Mouse (Mus musculus) C2C12 (cell line): ENCODE measurements around the gene Rad51b. TPM values are rescaled to one million over a fixed set of nuclear protein-coding genes. Genes with fewer than 3 reads are reported as not detected.

Experiments used
- H3K27me3 ChIP-seq: one replicate; pipeline ENCODE4 v1.6.1; 2011; ENCODE audit not compliant: control insufficient read depth, insufficient read depth, insufficient read length
- H3K36me3 ChIP-seq: one replicate; pipeline ENCODE4 v1.6.1; 2011; ENCODE audit not compliant: control insufficient read depth, insufficient read depth
- H3K4me3 ChIP-seq: one replicate; pipeline ENCODE4 v1.5.1; 2011; ENCODE audit warnings: mild to moderate bottlenecking, control low read depth; ENCODE audit not compliant: poor library complexity, insufficient read depth, severe bottlenecking
- H3K79me2 ChIP-seq: one replicate; pipeline ENCODE4 v1.6.1; 2011; ENCODE audit not compliant: control insufficient read depth, insufficient read depth
- H3K79me3 ChIP-seq: one replicate; pipeline ENCODE4 v1.6.1; 2011; ENCODE audit warnings: low read depth, control low read depth
- H3ac ChIP-seq: one replicate; pipeline ENCODE3; 2011; ENCODE audit warnings: low read depth; ENCODE audit not compliant: control insufficient read depth, insufficient read length
- CEBPB ChIP-seq: IDR thresholded peaks from one replicate; pipeline ENCODE4 v1.6.1; 2011; ENCODE audit warnings: low read depth, mild to moderate bottlenecking, control low read depth, moderate library complexity
- CTCF ChIP-seq: IDR thresholded peaks from one replicate; pipeline ENCODE4 v1.5.1; 2011; ENCODE audit not compliant: control insufficient read depth, insufficient read depth, insufficient read length
- FOSL1 ChIP-seq: IDR thresholded peaks from one replicate; pipeline ENCODE4 v1.8.0; 2011; ENCODE audit warnings: mild to moderate bottlenecking, low read length; ENCODE audit not compliant: poor library complexity, insufficient read depth, severe bottlenecking
- MAX ChIP-seq: IDR thresholded peaks from one replicate; pipeline ENCODE4 v1.6.1; 2011; ENCODE audit warnings: mild to moderate bottlenecking, control low read depth
- MYOD1 ChIP-seq: IDR thresholded peaks from one replicate; pipeline ENCODE4 v1.6.1; 2011; ENCODE audit warnings: low read depth; ENCODE audit not compliant: control insufficient read depth, insufficient read length
- MYOG ChIP-seq: IDR thresholded peaks from one replicate; pipeline ENCODE4 v1.6.1; 2011; ENCODE audit not compliant: control insufficient read depth, insufficient read length; ENCODE audit errors: extremely low read depth
- USF1 ChIP-seq: IDR thresholded peaks from one replicate; pipeline ENCODE4 v1.6.1; 2011; ENCODE audit warnings: low read depth, mild to moderate bottlenecking, control low read depth, moderate library complexity
- polyA plus RNA-seq: library from polyadenylated mRNA; unstranded; fragments of >200 nt; fragmentation: generic; extraction: Trizol; gene quantifications from one replicate; pipeline ENCODE4 v1.2.1, GENCODE M21; 2012; ENCODE audit warnings: missing spikeins

The Rad51b gene
- polyA plus RNA-seq, 1 experiment, result 1.3 TPM

- Histone ChIP-seq H3ac (no peak overlapping the region), H3K27me3 (no peaks in the 10 kb centered on the region), H3K79me2 (no peaks in the 10 kb centered on the region), H3K4me3 (no peak overlapping the region), H3K79me3 (no peaks in the 10 kb centered on the region), H3K36me3 (no peaks in the 10 kb centered on the region)
- TF ChIP-seq CEBPB (no peak), FOSL1 (no peak)
Measured at GRCm38 (mm10) chr12:79436892-79437291, 139.8 kb downstream of the Rad51b start.

- Histone ChIP-seq H3K36me3 (no peaks in the 10 kb centered on the region), H3ac (no peak overlapping the region), H3K4me3 (no peak overlapping the region), H3K27me3 (no peaks in the 10 kb centered on the region), H3K79me3 (no peaks in the 10 kb centered on the region), H3K79me2 (no peaks in the 10 kb centered on the region)
- no peak for TF ChIP-seq MYOD1
- TF ChIP-seq USF1, result no peak
- no peak for TF ChIP-seq CEBPB
- no peak for TF ChIP-seq CTCF
- no peak for TF ChIP-seq MAX
- no peak for TF ChIP-seq MYOG
Measured at GRCm38 (mm10) chr12:79437572-79437971, 140.5 kb downstream of the Rad51b start.

GRCm38 (mm10) chr12:79439961-79440360 is 142.9 kb downstream of the Rad51b start:
- Histone ChIP-seq H3K79me2 (no peaks in the 10 kb centered on the region), H3ac (no peak overlapping the region), H3K27me3 (no peaks in the 10 kb centered on the region), H3K79me3 (no peaks in the 10 kb centered on the region), H3K4me3 (no peak overlapping the region), H3K36me3 (no peaks in the 10 kb centered on the region)
- TF ChIP-seq MAX, result no peak
- no peak for TF ChIP-seq USF1
- no peak for TF ChIP-seq CTCF
- no peak for TF ChIP-seq MYOD1
- no peak for TF ChIP-seq FOSL1
- TF ChIP-seq MYOG, result no peak
- no peak for TF ChIP-seq CEBPB

GRCm38 (mm10) chr12:79441210-79442005 is 144.3 kb downstream of the Rad51b start:
- no peaks in the 10 kb centered on the region for H3K79me2 ChIP-seq
- TF ChIP-seq MAX (no peak), MYOG (no peak), MYOD1 (no peak), USF1 (no peak), FOSL1 (no peak), CEBPB (no peak), CTCF (no peak)

GRCm38 (mm10) chr12:79442126-79442525 is 145.0 kb downstream of the Rad51b start:
- H3K27me3 ChIP-seq, result no peaks in the 10 kb centered on the region
- no peak overlapping the region for H3K4me3 ChIP-seq
- no peak for TF ChIP-seq MYOD1
- TF ChIP-seq CTCF, result no peak
- TF ChIP-seq MYOG, result no peak
- TF ChIP-seq USF1, result no peak
- TF ChIP-seq CEBPB, result no peak
- no peak for TF ChIP-seq FOSL1
- no peak for TF ChIP-seq MAX
- H3ac ChIP-seq, result no peak overlapping the region
- no peaks in the 10 kb centered on the region for H3K36me3 ChIP-seq
- H3K79me2 ChIP-seq, result no peaks in the 10 kb centered on the region
- H3K79me3 ChIP-seq, result no peaks in the 10 kb centered on the region

More at GRCm38 (mm10) chr12:79441210-79442005, 144.3 kb downstream of the Rad51b start:
- no peak overlapping the region for H3K4me3 ChIP-seq
- no peaks in the 10 kb centered on the region for H3K27me3 ChIP-seq
- no peaks in the 10 kb centered on the region for H3K36me3 ChIP-seq
- no peaks in the 10 kb centered on the region for H3K79me3 ChIP-seq
- H3ac ChIP-seq, result no peak overlapping the region

- no peaks in the 10 kb centered on the region for H3K27me3 ChIP-seq
- H3K79me2 ChIP-seq, result no peaks in the 10 kb centered on the region
- TF ChIP-seq USF1 (no peak), MYOG (no peak), MYOD1 (no peak), MAX (no peak), FOSL1 (no peak), CEBPB (no peak)
- no peak overlapping the region for H3ac ChIP-seq
- no peaks in the 10 kb centered on the region for H3K79me3 ChIP-seq
- no peak overlapping the region for H3K4me3 ChIP-seq
- no peaks in the 10 kb centered on the region for H3K36me3 ChIP-seq
Measured at GRCm38 (mm10) chr12:79442836-79443390, 145.8 kb downstream of the Rad51b start.
